Mouse (Mus musculus) ES-Bruce4 (cell line): Measurements from ENCODE around the gene Defb11. TPM values are rescaled to one million over a fixed set of nuclear protein-coding genes. Genes with fewer than 3 reads are reported as not detected.
"Not testable (repeated sequence)": the region's sequence is repeated elsewhere in the genome, so short reads cannot be mapped to it uniquely, and the experiment has no call there.

ENCODE experiments used
- H3K27ac ChIP-seq: 2 replicates; pipeline ENCODE4 v1.5.1; 2012; ENCODE audit warnings: low read length, inconsistent platforms; ENCODE audit not compliant: insufficient read depth
- H3K27me3 ChIP-seq: 2 replicates; pipeline ENCODE4 v1.6.1; 2012; ENCODE audit warnings: mild to moderate bottlenecking, low read length, inconsistent platforms; ENCODE audit not compliant: control insufficient read depth, poor library complexity, insufficient read depth, severe bottlenecking
- H3K36me3 ChIP-seq: 2 replicates; pipeline ENCODE4 v1.6.1; 2012; ENCODE audit warnings: inconsistent platforms, mild to moderate bottlenecking, low read length, moderate library complexity; ENCODE audit not compliant: control insufficient read depth, poor library complexity, insufficient read depth, severe bottlenecking
- H3K4me1 ChIP-seq: one replicate; pipeline ENCODE4 v1.8.1; 2011; ENCODE audit warnings: low read length; ENCODE audit not compliant: control insufficient read depth, insufficient read depth
- H3K4me3 ChIP-seq: 2 replicates; pipeline ENCODE4 v1.5.1; 2011; ENCODE audit warnings: low read depth, mild to moderate bottlenecking, low read length
- H3K9ac ChIP-seq: 2 replicates; pipeline ENCODE4 v1.6.1; 2012; ENCODE audit warnings: low read depth, mild to moderate bottlenecking, inconsistent platforms; ENCODE audit not compliant: poor library complexity, severe bottlenecking
- H3K9me3 ChIP-seq: replicated peaks from 2 replicates; pipeline ENCODE4 v1.6.1; 2012; ENCODE audit warnings: mild to moderate bottlenecking, low read length, inconsistent platforms; ENCODE audit not compliant: control insufficient read depth, poor library complexity, insufficient read depth, severe bottlenecking
- CTCF ChIP-seq: IDR thresholded peaks from one replicate; pipeline ENCODE4 v1.8.1; 2011; ENCODE audit warnings: low read depth, low read length
- EP300 ChIP-seq: IDR thresholded peaks from 2 replicates; pipeline ENCODE4 v1.6.1; 2011; ENCODE audit warnings: low read depth, low read length; ENCODE audit not compliant: insufficient read depth
- POLR2A ChIP-seq: IDR thresholded peaks from one replicate; pipeline ENCODE4 v1.8.1; 2011; ENCODE audit warnings: low read length; ENCODE audit not compliant: insufficient read depth
- polyA plus RNA-seq: library from polyadenylated mRNA; stranded (reverse); fragments of >200 nt; gene quantifications from 2 replicates; pipeline ENCODE4 v1.2.4, GENCODE M21; 2011; ENCODE audit warnings: low read depth; ENCODE audit not compliant: missing spikeins, insufficient read depth, insufficient read length

Defb11 gene
- polyA plus RNA-seq, 1 experiment = not detected

DNA sequence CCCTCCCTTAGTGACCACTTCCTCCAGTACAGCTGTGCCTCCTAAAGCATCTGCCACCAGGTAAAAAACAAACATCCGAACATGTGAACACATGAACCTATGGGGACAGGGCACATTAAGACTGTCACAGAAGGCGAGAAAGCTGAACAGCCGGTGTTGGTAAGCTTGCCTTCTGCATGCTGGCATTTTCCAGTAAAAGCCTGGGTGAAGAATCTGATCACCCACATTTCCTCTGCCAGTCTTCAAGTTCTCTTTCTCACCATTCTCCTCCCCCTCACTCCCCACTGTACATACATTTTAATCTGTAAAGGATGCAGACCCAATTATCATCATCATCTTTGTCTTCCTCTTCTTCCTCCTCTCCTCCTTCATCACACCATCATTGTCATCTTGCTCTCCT, 9.4 kb upstream of the Defb11 start:
- TF ChIP-seq CTCF (no peak), EP300 (no peak), POLR2A (no peak)
- Histone ChIP-seq H3K9ac (no peak overlapping the region), H3K4me3 (no peak overlapping the region), H3K9me3 (no peaks in the 10 kb centered on the region), H3K27me3 (no peaks in the 10 kb centered on the region), H3K27ac (no peak overlapping the region), H3K4me1 (no peaks in the 10 kb centered on the region), H3K36me3 (no peaks in the 10 kb centered on the region)

DNA sequence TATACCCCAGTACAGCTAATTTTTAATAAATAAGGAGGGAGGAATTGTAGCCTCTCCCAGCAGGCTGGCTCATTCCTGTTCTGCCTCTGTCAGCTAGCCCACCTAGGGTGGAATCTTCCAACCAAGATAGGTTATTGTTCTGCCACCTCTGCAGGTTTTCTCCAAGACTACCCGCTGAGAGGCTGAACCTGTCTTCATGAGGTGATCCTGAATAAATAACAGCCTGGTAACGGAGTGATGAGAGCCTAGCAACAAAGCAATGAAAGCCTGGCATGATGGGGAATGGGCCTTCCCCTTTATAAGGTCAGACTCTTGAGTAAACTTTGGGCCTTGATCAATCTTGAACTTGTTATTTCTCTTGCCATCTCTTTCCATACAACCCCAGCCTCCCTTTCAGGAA, 6.3 kb upstream of the Defb11 start:
- no peak overlapping the region for H3K9ac ChIP-seq
- no peaks in the 10 kb centered on the region for H3K4me1 ChIP-seq
- no peaks in the 10 kb centered on the region for H3K9me3 ChIP-seq
- no peaks in the 10 kb centered on the region for H3K27me3 ChIP-seq
- no peak overlapping the region for H3K4me3 ChIP-seq
- TF ChIP-seq EP300 (no peak), CTCF (no peak), POLR2A (no peak)
- no peaks in the 10 kb centered on the region for H3K36me3 ChIP-seq
- H3K27ac ChIP-seq = no peak overlapping the region

DNA sequence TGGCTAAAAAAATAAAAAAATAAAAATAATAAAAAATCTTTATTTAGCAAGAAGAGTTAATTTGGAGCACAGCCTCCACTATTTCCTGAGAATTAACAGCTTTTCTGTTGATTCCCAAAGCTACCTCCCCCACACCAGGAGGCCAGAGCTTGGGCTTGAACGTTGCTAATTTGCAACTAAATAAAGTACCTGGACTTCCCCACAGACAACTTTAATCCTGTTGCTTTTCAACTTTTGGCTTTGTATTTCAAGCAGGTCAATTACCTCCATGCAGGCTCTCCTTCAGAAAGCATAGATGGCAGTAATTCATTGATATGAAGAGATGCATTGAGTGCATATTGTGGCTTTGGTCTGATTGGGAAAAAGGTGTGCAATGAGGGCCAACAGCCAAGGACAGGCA, 5.7 kb upstream of the Defb11 start:
- no peaks in the 10 kb centered on the region for H3K4me1 ChIP-seq
- H3K9me3 ChIP-seq = no peaks in the 10 kb centered on the region

DNA sequence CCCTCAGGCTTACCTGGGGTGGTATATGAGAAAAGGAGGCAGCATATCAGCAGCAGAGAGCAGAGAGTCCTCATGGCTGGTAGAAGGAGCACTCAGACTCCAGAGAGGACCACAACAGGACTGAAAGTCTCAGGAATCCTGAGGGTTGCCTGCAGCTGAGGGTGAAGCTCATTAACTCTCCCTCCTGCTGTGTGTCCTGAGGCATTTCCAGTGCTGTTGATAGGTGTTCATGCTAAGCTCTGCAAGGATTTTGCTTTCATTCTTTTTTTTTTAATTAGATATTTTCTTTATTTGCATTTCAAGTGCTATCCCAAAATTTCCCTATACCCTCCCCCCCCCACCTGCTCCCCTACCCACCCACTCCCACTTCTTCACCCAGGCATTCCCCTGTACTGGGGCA, 20.9 kb downstream of the Defb11 start, which contains the start of gene Defb9:
Gene Defb9 (minus strand): TSS at position 101 of the 400 bp plus-strand sequence.
- H3K4me1 ChIP-seq, H3K9me3 ChIP-seq, H3K36me3 ChIP-seq, H3K9ac ChIP-seq, H3K27me3 ChIP-seq, H3K27ac ChIP-seq, H3K4me3 ChIP-seq: not testable (repeated sequence)

More for the DNA sequence above, 5.7 kb upstream of the Defb11 start:
- Histone ChIP-seq H3K27me3 (no peaks in the 10 kb centered on the region), H3K27ac (no peak overlapping the region), H3K9ac (no peak overlapping the region), H3K4me3 (no peak overlapping the region), H3K36me3 (no peaks in the 10 kb centered on the region)
- TF ChIP-seq EP300 = no peak
- no peak for TF ChIP-seq POLR2A
- TF ChIP-seq CTCF = no peak

DNA sequence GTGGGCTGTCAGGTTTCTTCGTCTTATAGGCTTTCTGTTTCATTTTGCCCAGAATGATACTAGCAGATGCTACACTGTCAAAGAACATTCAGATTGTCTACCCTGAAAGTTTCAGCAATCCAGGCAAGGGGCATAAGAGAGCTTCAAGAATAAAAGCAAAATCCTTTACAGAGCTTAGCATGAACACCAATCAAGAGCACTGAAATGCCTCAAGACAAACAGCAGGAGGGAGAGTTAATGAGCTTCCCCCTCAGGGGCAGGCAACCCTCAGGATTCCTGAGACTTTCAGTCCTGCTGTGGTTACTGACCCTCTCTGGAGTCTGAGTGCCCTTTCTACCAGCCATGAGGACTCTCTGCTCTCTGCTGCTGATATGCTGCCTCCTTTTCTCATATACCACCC, 47.6 kb downstream of the Defb11 start, which contains the start of gene Defb10:
Gene Defb10 (plus strand): TSS at position 316 of the 400 bp plus-strand sequence.
- H3K4me1 ChIP-seq, H3K36me3 ChIP-seq, H3K27me3 ChIP-seq, H3K9ac ChIP-seq, H3K27ac ChIP-seq, H3K9me3 ChIP-seq, H3K4me3 ChIP-seq: not testable (repeated sequence)

Other genes starting within 250 kb of the Defb11 start
- not detected in 2 replicates for gene Defa34, start 240.6 kb downstream of the Defb11 start, polyA plus RNA-seq
- not detected in 2 replicates for gene AY761184, start 202.8 kb downstream of the Defb11 start, polyA plus RNA-seq
- not detected in 2 replicates for gene Defa24, start 171.9 kb downstream of the Defb11 start, polyA plus RNA-seq
- gene Defb50, start 82.9 kb downstream of the Defb11 start, polyA plus RNA-seq = not detected in 2 replicates
- not detected in 2 replicates for gene Defb2, start 66.5 kb downstream of the Defb11 start, polyA plus RNA-seq
- gene Defb10, start 47.5 kb downstream of the Defb11 start, polyA plus RNA-seq = not detected in 2 replicates
- not detected in 2 replicates for gene Defb9, start 21.0 kb downstream of the Defb11 start, polyA plus RNA-seq
- gene Defb15, start 26.3 kb upstream of the Defb11 start, polyA plus RNA-seq = not detected in 2 replicates
- gene Defb35, start 31.9 kb upstream of the Defb11 start, polyA plus RNA-seq = not detected in 2 replicates
- gene Defb13, start 40.4 kb upstream of the Defb11 start, polyA plus RNA-seq = not detected in 2 replicates
- gene Fam90a1a, start 52.3 kb upstream of the Defb11 start, polyA plus RNA-seq = not detected in 2 replicates
- not detected in 2 replicates for gene Ccdc70, start 63.4 kb upstream of the Defb11 start, polyA plus RNA-seq
- gene Atp7b, start 153.9 kb upstream of the Defb11 start, polyA plus RNA-seq = 2.1 and 2.5 TPM in 2 replicates
- 24.2 and 28.5 TPM in 2 replicates for gene Alg11, start 154.3 kb upstream of the Defb11 start, polyA plus RNA-seq
- gene Nek5, start 218.6 kb upstream of the Defb11 start, polyA plus RNA-seq = 0.66 and 0.79 TPM in 2 replicates